ENCODE assay signal across 29 mouse cellular contexts in the genomic region with DNA sequence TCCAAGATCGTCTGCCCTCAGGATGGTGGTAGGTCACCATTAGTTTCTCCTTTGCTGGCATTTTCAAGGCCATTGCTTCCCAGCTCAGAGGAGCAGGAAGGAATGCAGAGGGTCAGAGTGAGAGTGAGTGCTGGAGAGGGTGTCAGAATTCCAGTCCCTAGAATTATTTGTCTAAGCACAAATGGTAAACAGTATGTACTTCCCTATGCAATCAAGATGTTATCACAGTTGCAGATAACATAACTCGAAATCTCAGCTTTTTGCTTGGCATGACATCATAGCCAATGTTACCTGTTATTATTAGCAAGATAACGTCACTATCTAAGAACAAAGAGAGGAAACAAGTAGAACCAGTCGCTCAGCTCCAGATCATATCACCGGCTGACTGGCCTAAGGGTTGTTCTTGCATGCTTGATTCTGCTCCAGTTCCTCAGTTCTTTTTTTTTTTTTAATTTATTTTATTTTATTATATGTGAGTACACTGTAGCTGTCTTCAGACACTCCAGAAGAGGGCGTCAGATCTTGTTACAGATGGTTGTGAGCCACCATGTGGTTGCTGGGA.
DNase-seq lines count a peak whose midpoint lies in the region; ATAC-seq and TF ChIP-seq lines count a peak whose summit lies in the region.
"Had no signal": no experiment of that assay in that cellular context is flagged by ENCODE, and none has a peak within 500 bp of the region (broad histone marks: within the 10 kb centered on the region; RNA-seq: fewer than 3 reads in every experiment).

No protein-coding gene starts in this region.

- no peaks in the 10 kb centered on the region for H3K9me3 ChIP-seq in embryonic facial prominence, embryonic 14.5 days (ENCODE audit: control insufficient read depth, low read length)
- H3K9me3 ChIP-seq in embryonic facial prominence, embryonic 10.5 days: no peaks in the 10 kb centered on the region
- H3K9me3 ChIP-seq in kidney, postnatal 0 days (replicated peaks; ENCODE audit: low read length): no peaks in the 10 kb centered on the region
- H3K9me3 ChIP-seq in stomach, embryonic 16.5 days (replicated peaks; ENCODE audit: control insufficient read depth, low read length): 0 out of 2 replicates have a peak, but pooled peaks cover 3% of the 10 kb centered on the region
- no peaks in the 10 kb centered on the region for H3K9me3 ChIP-seq in forebrain, embryonic 12.5 days
- H3K9me3 ChIP-seq: forebrain, embryonic 15.5 days; hindbrain, embryonic 10.5 days; hindbrain, embryonic 15.5 days; liver, embryonic 15.5 days had no signal

- no peak for ATAC-seq in embryonic facial prominence, embryonic 14.5 days (ENCODE audit: low read depth)
- ATAC-seq in kidney, postnatal 0 days (replicated peaks; ENCODE audit: low FRiP score, low read depth): no peak
- peak; percentile 71; the same call in 1 of the 2 replicates for ATAC-seq in stomach, embryonic 16.5 days (ENCODE audit: insufficient read depth, low FRiP score)
- ATAC-seq in forebrain, embryonic 12.5 days (ENCODE audit: low FRiP score): no peak
- ATAC-seq: activated CD4-positive, CD25-positive, alpha-beta regulatory T cell, adult 4 months; forebrain, embryonic 15.5 days; inflammation-experienced regulatory T-cells, adult 6 months had no signal

- 78% methylated on average over 6 of the region's 6 CpGs for WGBS in embryonic facial prominence, embryonic 14.5 days
- WGBS in embryonic facial prominence, embryonic 10.5 days: 85% methylated on average over 6 of the region's 6 CpGs
- WGBS in kidney, postnatal 0 days: 69% methylated on average over 6 of the region's 6 CpGs
- WGBS in stomach, embryonic 16.5 days: 58% methylated on average over 6 of the region's 6 CpGs
- WGBS in forebrain, embryonic 12.5 days: 88% methylated on average over 6 of the region's 6 CpGs

- H3K4me2 ChIP-seq in embryonic facial prominence, embryonic 14.5 days (ENCODE audit: low read depth, low read length): no peak overlapping the region
- no peak overlapping the region for H3K4me2 ChIP-seq in kidney, postnatal 0 days (ENCODE audit: low read length)
- H3K4me2 ChIP-seq in stomach, embryonic 16.5 days (ENCODE audit: low read depth, low read length): no peak overlapping the region
- no peak overlapping the region for H3K4me2 ChIP-seq in forebrain, embryonic 12.5 days
- H3K4me2 ChIP-seq: forebrain, embryonic 15.5 days; heart, embryonic 11.5 days; hindbrain, embryonic 15.5 days; liver, embryonic 15.5 days had no signal

- H3K27me3 ChIP-seq in embryonic facial prominence, embryonic 14.5 days (replicated peaks; ENCODE audit: control insufficient read depth, insufficient read depth, low read length): no peaks in the 10 kb centered on the region
- no peaks in the 10 kb centered on the region for H3K27me3 ChIP-seq in embryonic facial prominence, embryonic 10.5 days (replicated peaks; ENCODE audit: low read depth, poor library complexity, severe bottlenecking)
- no peaks in the 10 kb centered on the region for H3K27me3 ChIP-seq in kidney, postnatal 0 days (ENCODE audit: insufficient read depth, low read length)
- H3K27me3 ChIP-seq in stomach, embryonic 16.5 days (ENCODE audit: control insufficient read depth, insufficient read depth, low read length): no peaks in the 10 kb centered on the region
- no peaks in the 10 kb centered on the region for H3K27me3 ChIP-seq in forebrain, embryonic 12.5 days
- H3K27me3 ChIP-seq: CH12.LX; forebrain, embryonic 15.5 days; hindbrain, embryonic 15.5 days; liver, embryonic 15.5 days had no signal

- H3K27ac ChIP-seq in embryonic facial prominence, embryonic 14.5 days (replicated peaks; ENCODE audit: low read depth, low read length): no peak overlapping the region
- H3K27ac ChIP-seq in embryonic facial prominence, embryonic 10.5 days (replicated peaks): no peak overlapping the region
- H3K27ac ChIP-seq in kidney, postnatal 0 days: no peak overlapping the region
- no peak overlapping the region for H3K27ac ChIP-seq in stomach, embryonic 16.5 days (ENCODE audit: low read length)
- no peak overlapping the region for H3K27ac ChIP-seq in forebrain, embryonic 12.5 days
- H3K27ac ChIP-seq: forebrain, embryonic 15.5 days; hindbrain, embryonic 10.5 days; hindbrain, embryonic 15.5 days; liver, embryonic 15.5 days; macrophage had no signal

- no peak overlapping the region for H3K4me3 ChIP-seq in embryonic facial prominence, embryonic 14.5 days (ENCODE audit: low read depth, low read length)
- H3K4me3 ChIP-seq in embryonic facial prominence, embryonic 10.5 days: no peak overlapping the region
- no peak overlapping the region for H3K4me3 ChIP-seq in kidney, postnatal 0 days (replicated peaks; ENCODE audit: low read depth, low read length)
- no peak overlapping the region for H3K4me3 ChIP-seq in stomach, embryonic 16.5 days (replicated peaks; ENCODE audit: low read length)
- H3K4me3 ChIP-seq in forebrain, embryonic 12.5 days (replicated peaks): no peak overlapping the region
- H3K4me3 ChIP-seq: forebrain, embryonic 15.5 days; hindbrain, embryonic 10.5 days; hindbrain, embryonic 15.5 days; liver, embryonic 15.5 days had no signal

- TF ChIP-seq CTCF in kidney, postnatal 0 days (IDR thresholded peaks at IDR 0.05; ENCODE audit: low read depth): no peak

- peak; percentile 24 for DNase-seq in embryonic facial prominence, embryonic 14.5 days (ENCODE audit: low spot score)
- no peak for DNase-seq in embryonic facial prominence, embryonic 10.5 days (ENCODE audit: low spot score)
- peak; percentile 7 for DNase-seq in kidney, postnatal 0 days (ENCODE audit: low spot score)
- no peak for DNase-seq in kidney, postnatal 14 days
- DNase-seq in lung, postnatal 25 days (ENCODE audit: low spot score): peak; percentile 13
- no peak for DNase-seq in lung, postnatal 4 days
- DNase-seq: adrenal gland, adult 2 months; adrenal gland, postnatal 36 days; cerebellum, adult 2 months; cerebellum, postnatal 14 days; gastrocnemius, postnatal 25 days; heart, adult 18-20 months; heart, postnatal 10 days; kidney, postnatal 4 days; layer of hippocampus, postnatal 36 days; midbrain, embryonic 14.5 days; retina, postnatal 1 day; right cerebral cortex, postnatal 14 days had no signal

- H3K36me3 ChIP-seq in embryonic facial prominence, embryonic 14.5 days (ENCODE audit: control insufficient read depth, insufficient read depth, low read length): peaks cover 35% of the 10 kb centered on the region
- peaks cover 41% of the 10 kb centered on the region for H3K36me3 ChIP-seq in embryonic facial prominence, embryonic 10.5 days (replicated peaks)
- H3K36me3 ChIP-seq in kidney, postnatal 0 days (ENCODE audit: insufficient read depth, low read length): peaks cover 20% of the 10 kb centered on the region
- H3K36me3 ChIP-seq in stomach, embryonic 16.5 days (ENCODE audit: control insufficient read depth, insufficient read depth, low read length): peaks cover 26% of the 10 kb centered on the region
- peaks cover 23% of the 10 kb centered on the region for H3K36me3 ChIP-seq in forebrain, embryonic 12.5 days (replicated peaks)

- H3K9ac ChIP-seq in embryonic facial prominence, embryonic 14.5 days (ENCODE audit: low read depth, low read length): no peak overlapping the region
- H3K9ac ChIP-seq in kidney, postnatal 0 days (ENCODE audit: low read depth, low read length): no peak overlapping the region
- no peak overlapping the region for H3K9ac ChIP-seq in stomach, embryonic 16.5 days (ENCODE audit: low read length)
- no peak overlapping the region for H3K9ac ChIP-seq in forebrain, embryonic 12.5 days
- H3K9ac ChIP-seq: forebrain, embryonic 15.5 days; hindbrain, embryonic 15.5 days; liver, embryonic 15.5 days had no signal

- no peaks in the 10 kb centered on the region for H3K4me1 ChIP-seq in embryonic facial prominence, embryonic 14.5 days (ENCODE audit: control insufficient read depth, insufficient read depth, low read length)
- no peaks in the 10 kb centered on the region for H3K4me1 ChIP-seq in embryonic facial prominence, embryonic 10.5 days
- no peaks in the 10 kb centered on the region for H3K4me1 ChIP-seq in kidney, postnatal 0 days (replicated peaks; ENCODE audit: insufficient read depth, low read length)
- H3K4me1 ChIP-seq in stomach, embryonic 16.5 days (ENCODE audit: control insufficient read depth, insufficient read depth, low read length): no peaks in the 10 kb centered on the region
- no peaks in the 10 kb centered on the region for H3K4me1 ChIP-seq in forebrain, embryonic 12.5 days
- H3K4me1 ChIP-seq: forebrain, embryonic 15.5 days; hindbrain, embryonic 10.5 days; hindbrain, embryonic 15.5 days; liver, embryonic 15.5 days had no signal

Comparison
In these comparisons a context has a peak if more than half of its experiments do, and no peak if none do; other contexts are left out.
1. DNase-seq: peak in embryonic facial prominence, embryonic 14.5 days (single experiment), kidney, postnatal 0 days (single experiment) and lung, postnatal 25 days (single experiment); none in embryonic facial prominence, embryonic 10.5 days (single experiment), kidney, postnatal 14 days (single experiment) and lung, postnatal 4 days (0 of 2).